Mouse (Mus musculus) adrenal gland, postnatal 4 days (tissue): Measurements from ENCODE around the gene Pnmt. TPM values are rescaled to one million over a fixed set of nuclear protein-coding genes. Genes with fewer than 3 reads are reported as not detected.
"Not testable (repeated sequence)": the region's sequence is repeated elsewhere in the genome, so short reads cannot be mapped to it uniquely, and the experiment has no call there.

Source experiments
- DNase-seq, 2 experiments: peaks; one replicate each; pipeline ENCODE4 v3.0.0; 2021 to 2022; ENCODE audit warnings: low spot score in 2 of 2, mixed read lengths in 2 of 2
- total RNA-seq, 2 experiments: library from RNA; stranded (reverse); gene quantifications; 2 replicates each; pipeline ENCODE4 v1.2.3; 2021

Pnmt gene
- total RNA-seq, 2 experiments from 2014 or later: 686 to 903 TPM

DNA sequence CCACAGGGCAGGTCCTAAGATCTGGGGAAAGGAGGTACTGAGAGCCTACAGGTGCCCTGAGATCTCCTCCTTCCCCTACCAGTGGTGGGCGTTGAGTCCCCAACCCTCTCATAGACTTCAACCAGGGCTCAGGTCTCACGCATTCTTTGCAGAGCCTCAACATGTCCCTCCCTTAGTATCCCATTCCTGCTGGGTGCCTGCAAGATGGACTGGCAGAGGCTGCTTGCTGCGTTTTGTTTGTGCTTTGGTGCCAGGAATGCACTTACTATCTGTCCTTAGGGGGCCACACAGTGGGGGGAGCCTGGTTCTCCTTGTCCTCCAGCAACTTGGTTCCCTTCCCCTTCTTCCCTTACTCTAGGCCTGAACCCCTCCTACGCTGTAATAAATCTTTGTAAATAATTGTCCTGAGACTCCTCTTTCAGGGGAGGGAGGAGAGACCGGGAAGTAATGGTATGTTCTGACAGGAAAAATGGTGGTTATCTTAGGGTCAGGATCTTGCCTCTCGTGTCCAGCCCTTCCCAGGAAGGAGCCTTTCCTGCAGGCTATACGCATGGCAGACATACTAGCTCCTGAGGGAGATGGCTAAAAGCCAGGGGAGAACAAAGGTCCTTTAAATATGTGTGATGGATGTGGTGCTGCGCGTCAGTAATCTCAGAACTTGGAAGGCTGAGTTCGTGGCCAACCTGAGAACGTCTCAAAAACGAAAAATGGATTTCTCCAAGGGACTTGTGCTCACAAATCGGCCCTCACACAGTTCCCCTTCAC, 28.7 kb upstream of the Pnmt start:
- DNase-seq: no peak

DNA sequence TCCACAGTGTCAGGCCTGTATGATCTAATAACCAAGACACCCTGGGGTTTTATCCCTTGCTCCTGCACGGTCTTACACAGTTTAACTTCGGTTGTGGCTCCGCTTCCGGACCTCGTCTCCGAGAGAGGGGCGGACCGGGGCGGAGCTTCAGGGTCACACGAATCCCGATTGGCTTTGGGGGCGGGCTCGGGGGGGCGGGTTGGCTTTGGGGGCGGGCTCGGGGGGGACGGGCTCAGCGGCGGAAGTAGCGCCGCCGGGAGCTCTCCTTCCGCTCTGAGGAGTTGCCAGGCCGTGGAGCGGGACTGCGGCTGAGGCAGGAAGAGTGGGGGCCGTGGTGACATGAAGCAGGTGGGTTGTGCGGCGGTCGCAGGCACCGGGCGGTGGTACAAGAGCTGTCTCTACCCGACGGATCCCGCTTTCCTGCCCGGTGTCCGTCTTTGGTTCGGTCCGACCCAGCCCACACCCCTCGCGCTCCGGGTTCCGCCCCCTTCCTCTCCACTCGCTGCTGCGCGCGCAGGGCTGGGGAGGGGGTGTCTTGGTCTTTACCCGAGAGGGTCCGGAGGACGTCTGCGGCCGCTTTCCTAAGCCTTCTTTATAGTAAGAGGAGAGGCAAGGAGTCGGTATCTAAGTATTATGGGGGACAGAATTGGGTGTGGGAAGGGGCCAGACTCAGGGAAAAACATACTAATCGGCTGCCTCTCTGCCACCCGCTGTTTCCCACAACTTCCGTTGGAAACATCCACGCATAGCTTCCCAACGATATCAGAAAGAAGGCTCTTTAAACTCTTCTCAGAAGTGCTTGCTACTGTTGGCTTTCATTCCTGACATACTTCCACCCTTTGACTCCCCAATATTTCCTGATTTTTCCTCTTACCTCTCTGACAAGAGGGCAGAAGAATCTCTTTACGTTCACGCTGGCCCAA, 27.8 kb upstream of the Pnmt start, which contains the start of gene Stard3:
Gene Stard3, plus strand, starts transcription at position 208 of the 923 bp plus-strand sequence.
- peak; percentile 69 to 82 for DNase-seq

DNA sequence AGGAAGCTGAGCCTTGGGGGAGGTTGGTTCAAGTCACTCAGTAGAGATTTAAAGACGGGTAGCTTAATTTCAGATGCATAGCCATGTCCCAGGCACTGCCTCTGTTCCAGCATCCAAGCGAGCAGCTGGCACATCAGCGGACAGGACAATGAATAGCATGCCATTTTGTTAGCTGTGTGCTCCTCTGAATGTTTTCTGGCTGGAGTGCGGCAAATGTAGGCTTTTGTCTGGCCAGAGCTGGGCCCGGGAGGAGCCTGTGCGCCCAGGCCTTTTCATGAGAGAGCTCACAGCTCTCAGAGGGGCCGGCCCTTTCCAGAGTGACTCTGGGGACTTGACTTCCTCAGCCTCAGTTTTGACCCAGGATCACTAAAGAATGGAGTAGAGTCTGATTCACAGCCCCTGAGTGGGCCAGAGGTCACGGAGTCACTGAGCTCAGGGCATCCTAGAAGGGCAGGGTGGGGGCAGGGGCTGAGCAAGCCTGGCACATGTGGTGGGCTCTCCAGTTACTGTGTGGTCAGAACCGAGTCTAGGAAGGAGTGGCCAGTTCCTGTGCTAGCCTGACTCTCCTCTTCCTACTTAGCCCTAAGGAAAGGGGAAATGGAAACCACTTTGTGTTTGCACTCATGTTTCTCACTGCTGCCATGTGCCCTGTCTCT, 25.3 kb upstream of the Pnmt start:
- no peak for DNase-seq

DNA sequence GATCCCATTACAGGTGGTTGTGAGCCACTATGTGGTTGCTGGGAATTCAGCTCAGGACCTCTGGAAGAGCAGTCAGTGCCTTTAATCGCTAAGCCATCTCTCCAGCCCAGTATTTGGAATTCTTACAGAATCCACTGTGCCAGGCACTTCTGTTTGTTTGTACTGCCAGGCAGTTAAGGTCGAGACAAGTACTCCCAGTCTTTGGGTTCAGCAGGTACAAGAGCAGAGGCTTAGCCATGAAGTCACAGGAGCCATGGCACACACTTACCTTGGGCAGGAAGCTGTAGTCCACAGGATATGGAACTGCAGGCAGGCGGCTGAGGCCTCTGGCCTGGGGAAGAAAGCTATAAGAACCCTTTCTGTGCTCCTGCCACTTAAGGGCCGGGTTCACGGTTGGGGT, 22.4 kb upstream of the Pnmt start:
- DNase-seq: no peak

DNA sequence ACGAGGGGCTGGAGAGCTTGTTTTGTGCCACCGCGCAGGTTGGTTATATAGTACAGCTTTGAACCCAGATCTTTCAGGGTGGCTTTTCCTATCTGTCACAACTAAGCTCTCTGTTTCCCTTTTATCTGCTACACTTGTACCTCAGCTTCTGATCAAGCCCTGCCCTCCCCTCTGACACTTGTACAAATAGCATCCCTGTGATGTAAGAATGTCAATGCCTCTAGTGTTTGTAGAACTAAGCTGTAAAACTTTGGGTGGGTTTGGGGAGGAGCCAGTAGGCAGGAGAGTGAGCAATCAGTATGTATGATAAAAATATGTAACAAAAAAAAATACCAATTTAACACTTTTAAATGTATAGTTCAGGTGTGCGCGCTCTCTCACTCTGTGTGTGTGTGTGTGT, 21.8 kb upstream of the Pnmt start:
- DNase-seq: no peak

DNA sequence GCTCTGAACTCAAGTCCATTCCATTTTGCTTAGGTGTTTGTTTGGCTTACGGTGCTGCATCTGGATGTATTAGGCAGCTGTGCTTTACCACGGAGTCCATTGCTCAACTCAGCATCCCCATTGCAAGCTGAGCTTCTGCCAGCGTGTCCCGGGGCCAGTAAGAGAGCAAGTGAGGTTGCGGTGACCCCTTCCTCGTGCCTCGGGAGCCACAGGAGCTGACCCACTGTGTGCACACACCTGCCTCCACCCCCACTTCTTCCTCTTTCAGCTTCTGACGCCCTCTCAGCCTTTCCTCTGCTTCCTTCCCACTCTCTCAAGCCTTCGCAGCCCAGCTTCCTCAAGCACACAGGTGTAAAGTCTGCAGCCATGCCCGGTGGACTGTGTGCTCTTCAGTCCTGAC, 20.0 kb upstream of the Pnmt start:
- DNase-seq: no peak

DNA sequence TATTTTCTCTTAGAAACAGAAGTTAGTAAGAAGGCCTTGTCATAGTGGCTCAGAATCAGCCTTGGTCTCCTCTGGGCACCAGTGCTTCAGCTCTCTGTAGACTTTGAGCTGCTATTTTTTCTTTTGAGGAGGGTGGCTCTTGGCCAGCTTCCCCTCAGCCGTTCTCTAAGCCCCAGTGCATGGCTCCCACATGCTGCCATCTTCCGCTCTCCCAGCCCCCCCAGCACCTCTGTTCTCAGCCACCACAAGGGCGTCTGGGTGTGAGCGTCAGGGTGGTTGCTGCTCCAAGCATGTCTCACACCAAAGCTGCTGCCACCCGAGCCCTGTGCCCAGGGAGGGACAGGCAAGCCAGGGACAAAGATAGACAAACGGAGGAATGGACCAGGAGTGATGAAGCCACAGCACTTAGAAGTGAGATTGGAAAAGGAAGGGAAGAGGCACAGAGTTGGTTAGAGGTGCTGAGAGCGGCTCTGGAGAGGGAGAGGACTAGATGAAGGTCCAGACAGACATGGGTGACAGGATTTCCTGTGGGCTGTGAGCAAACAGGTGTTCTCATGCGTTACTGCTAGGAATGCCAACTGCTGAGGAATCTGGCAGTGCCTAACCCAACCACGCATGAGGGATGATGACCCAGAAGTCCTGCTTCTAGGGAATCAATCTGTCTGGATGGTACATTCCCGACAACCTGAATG, 18.9 kb upstream of the Pnmt start:
- DNase-seq: no peak

DNA sequence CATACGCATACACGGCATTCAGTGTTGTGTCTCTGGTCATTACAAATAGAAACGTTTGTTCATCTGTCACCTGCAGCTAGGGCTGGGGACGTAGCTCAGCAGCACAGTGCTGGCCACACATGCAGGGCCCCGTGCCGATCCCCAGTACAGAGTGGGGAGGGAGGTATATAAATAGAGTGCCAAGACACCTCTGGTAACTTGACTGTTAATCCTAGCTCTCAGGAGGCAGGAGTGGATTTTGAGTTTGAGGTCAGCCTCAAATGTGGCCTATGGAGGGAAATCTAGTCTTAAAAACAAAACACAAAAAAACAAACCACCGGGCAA, 18.4 kb upstream of the Pnmt start:
- DNase-seq: no peak

DNA sequence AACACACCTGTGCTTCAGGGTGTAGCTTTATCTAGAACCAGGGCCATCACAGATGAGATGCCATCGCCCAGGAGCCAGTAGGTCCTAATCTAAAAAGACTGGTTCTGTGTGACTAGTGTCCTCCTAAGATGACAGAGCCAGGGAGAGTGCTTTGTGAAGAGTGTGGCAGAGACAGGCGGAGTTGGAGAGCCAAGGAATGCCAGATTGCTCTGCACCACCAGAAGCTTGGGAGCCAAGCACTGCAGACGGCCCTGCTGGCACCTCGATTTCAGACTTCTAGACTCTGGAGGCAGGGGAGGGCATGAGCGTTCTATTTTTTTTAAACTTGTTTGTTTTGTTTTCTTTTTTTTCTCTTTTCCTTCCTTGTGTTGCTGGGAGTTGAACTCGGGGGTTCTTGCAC, 16.9 kb upstream of the Pnmt start:
- DNase-seq: no peak

DNA sequence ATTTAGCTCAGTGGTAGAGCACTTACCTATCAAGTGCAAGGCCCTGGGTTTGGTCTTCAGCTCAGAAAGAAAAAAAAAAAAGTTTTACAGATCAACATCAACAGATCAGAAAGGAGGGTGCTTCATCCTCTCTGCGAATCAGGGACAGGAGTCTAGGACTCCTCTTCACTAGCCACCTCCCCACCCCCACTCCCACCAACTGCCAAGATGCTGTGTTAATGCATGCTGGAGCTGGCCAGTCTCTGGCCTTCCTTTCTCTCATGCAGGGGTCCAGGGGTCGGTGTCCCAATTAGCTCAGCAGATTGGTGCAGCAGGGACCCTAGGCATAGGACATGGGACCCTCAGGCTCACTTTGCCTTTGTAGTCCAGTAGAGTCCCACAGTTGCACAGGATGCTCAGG, 15.7 kb upstream of the Pnmt start:
- no peak for DNase-seq

DNA sequence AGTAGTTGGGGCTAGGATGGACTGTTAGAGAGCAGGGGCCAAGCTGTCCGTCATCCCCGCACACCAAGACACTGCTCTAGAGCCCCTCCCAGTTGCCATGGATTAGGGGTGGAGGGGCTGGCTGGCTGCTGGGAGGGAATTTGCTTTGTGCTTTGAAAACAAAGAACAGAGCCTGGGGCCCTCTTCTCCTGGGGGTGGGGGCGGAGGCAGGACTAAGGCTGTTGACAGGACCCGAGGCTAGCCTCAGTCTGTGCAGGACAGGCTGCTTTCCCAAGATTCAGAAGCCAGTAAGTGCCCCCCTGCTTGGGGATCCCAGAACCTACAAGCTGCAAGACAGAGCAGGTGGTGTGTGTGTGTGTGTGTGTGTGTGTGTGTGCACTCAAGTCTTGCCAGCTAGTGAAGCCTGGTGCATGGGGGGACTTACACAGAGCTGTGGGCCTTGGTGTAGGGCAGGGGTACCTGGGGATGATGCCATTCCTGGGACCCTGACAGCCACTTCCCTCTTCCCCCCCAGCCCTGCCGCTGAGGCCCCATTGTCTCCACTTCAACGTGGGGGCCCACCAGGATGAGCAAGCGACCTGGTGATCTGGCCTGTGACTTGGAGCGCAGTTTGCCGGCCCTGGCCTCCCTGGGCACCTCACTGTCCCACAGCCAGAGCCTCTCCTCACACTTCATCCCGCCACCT, 14.6 kb upstream of the Pnmt start:
- DNase-seq: no peak

DNA sequence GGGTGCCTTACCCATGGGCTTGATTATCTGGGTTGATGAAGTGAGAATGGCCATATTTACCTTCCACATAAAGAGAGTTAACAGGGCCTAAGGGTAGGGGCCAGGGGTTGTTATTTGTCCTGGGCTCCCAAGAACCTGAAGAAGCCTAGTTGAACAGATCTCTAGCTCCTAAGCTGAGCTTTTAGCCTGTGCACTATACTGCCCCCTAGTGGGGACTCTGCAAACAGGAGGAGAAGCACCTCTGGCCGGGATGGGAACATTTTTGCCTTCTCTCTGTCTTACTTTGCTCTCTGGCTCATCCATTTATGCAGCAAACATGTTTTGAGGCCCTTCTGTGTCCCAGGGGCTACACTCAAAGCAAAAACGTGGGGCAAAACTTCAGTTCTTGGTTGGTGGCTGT, 13.8 kb upstream of the Pnmt start:
- DNase-seq: no peak

DNA sequence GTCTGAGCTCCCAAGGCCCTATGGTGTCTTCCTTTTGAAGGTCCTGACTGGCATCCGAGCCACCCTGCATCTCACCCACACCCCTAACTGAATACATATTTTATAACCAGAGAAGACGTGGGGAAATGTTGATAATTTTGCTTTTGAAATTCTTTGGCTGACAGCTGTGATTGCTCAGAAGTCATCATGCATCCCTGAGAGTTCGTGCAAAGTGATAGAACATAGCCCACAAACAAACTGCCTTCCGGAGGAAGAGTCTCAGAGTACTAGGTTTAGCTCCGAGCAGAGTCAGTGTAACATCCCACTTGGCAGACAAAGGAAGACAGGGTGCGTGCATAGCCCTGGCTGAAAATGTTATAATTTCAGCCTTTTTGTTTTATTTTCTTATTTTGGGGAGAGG, 13.0 kb upstream of the Pnmt start:
- DNase-seq: no peak

DNA sequence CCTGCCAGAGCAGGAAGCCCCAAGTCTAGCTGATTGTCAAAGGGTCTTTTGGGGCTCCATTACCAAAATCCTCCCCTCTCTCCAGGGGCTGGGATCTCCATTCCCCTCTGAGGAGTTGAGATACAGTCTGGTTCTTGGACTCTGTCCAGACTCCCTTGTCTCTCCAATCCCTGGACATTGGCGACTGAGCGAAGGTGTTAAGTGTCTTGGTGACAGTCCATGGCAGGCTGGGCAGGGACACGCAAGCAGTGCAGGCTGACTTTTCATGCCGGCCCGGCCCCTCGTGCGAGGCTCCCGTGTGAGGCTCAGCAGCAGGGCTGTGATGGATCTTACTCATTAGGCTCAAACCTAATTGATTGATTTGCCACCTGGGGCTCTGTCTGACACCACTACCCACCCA, 12.0 kb upstream of the Pnmt start:
- DNase-seq: no peak

DNA sequence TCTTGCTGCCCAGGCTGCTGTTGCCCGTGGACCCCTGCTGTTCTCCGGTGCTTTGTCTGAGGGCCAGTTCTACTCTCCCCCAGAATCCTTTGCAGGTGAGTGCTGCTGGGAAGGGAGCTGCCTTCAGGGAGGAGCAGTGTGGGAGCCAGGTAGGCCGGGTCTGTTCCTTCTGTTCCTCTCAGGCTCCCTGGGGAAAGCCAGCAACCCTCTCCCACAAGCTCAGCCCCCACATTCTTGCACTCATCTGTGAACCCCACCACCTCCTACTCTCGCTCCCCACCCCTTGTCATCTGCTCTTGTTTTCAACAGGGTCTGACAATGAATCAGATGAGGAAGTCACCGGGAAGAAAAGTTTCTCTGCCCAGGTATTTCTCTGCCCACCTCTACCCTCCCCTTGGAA, 9.5 kb upstream of the Pnmt start:
- DNase-seq: no peak

DNA sequence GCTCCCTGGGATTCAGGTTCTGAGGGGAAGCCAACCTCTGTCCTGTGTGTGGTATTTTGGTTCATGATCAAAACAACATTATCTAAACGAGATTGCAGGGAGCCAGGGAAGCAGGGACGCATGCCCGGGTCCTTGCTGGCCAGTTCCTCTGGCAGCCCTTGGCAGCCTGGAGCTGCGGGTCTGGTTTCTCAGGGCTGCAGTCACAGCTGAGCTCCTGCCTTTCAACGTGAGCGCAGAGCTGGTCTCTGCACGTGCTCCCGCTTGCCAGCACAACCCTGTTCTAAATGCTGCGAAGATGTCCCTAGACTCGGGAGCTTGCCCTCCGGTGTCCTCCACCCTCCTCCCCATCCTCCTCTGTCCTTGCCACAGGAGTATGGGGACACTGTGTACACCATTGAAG, 8.5 kb upstream of the Pnmt start:
- no peak for DNase-seq

DNA sequence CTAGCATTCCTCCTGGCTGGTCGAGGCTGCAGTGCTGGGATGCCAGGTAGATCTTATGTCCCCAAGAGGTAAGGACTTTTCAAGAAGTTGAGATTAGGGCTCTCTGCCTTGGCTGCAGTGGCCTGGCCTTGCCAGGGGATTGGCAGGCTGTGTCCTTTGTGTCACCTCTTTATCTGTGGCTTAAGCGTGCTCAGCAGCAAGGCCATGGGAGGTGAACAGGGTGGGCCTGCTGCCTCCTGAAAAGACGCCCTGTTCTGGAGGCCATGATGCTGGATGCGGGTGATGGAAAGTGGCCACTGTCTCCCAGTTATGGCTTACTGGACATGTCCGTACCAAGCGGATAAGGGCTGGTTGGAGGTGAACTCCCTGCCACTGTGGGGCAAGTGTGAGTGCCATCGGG, 6.9 kb upstream of the Pnmt start:
- DNase-seq: no peak

DNA sequence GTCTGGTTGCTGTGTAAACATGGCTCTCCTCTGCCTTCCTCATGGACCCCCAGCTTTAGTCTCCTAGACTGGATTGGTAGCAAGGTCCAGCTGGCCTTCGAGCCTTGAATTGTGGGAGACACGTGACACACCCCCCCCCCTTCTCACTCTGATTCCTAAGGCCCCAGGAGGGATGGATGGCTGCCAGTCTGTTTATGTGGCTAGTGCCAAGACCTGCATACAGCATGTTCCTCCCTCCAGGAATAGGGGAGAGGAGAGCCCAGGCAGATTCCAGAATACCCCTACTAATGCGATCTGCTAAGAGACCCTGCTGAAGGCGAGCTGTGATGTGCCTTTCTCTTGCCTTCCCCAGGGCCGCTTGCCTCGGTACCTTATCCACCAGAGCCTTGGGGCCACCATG, 6.1 kb upstream of the Pnmt start:
- DNase-seq: no peak

DNA sequence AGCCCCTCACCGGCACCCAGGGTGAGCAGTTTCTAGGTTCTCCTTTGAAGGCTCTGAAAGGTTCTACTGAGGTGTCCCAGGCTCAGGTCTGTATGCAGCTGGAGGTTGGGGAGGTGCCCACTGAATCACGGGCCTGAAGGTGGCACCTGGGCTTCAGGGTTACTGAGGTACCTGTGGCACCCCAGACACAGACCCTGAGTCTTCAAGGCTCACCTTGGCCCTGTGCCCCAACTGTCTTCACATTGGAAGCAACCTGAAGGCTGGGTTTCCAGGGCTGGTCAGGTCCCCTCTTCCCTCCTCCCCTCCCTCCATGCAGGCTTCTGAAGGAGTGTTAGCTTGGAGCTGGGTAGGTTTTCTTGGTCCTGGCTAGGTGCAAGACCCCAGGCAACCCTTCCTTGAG, 4.6 kb upstream of the Pnmt start:
- DNase-seq: no peak

DNA sequence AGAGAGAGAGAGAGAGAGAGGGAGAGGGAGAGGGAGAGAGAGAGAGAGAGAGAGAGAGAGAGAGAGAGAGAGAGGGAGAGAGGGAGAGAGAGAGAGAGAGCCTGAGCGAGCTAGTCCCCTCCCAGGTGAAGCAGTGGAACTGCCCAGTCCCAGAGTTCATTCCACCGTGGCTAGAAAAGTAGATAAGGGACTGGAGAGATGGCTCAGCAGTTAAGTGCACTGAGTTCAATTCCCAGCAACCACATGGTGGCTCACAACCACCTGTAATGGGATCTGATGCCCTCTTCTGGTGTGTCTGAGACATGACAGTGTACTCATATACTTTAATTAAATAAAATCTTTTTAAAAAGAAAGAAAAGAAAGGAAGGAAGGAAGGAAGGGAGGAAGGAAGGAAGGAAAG, 3.8 kb upstream of the Pnmt start:
- not testable (repeated sequence) for DNase-seq
